Comparison of ENCODE assay signal across 16 mouse cellular contexts in genomic region chr19:29500333-29500732, GRCm38 (mm10). TPM values are rescaled to one million over a fixed set of nuclear protein-coding genes. Genes with fewer than 3 reads are reported as not detected.
DNase-seq lines count a peak whose midpoint lies in the region; ATAC-seq and TF ChIP-seq lines count a peak whose summit lies in the region.
"Had no signal": no experiment of that assay in that cellular context is flagged by ENCODE, and none has a peak within 500 bp of the region (broad histone marks: within the 10 kb centered on the region; RNA-seq: fewer than 3 reads in every experiment).

No protein-coding gene starts in this region.

- WGBS in lung, postnatal 0 days = 75% methylated on average over 1 of the region's 1 CpGs
- 78% methylated on average over 1 of the region's 1 CpGs for WGBS in liver, embryonic 12.5 days (ENCODE audit: insufficient replicate concordance)

- no peak overlapping the region for H3K4me3 ChIP-seq in lung, postnatal 0 days (ENCODE audit: low read depth, low read length)
- H3K4me3 ChIP-seq in liver, embryonic 12.5 days = no peak overlapping the region
- H3K4me3 ChIP-seq: hindbrain, embryonic 15.5 days had no signal

- TF ChIP-seq EP300 in lung, postnatal 0 days (IDR thresholded peaks at IDR 0.05) = peak; percentile 38; the same call in 1 of the 2 replicates

- DNase-seq in lung, postnatal 0 days (ENCODE audit: low spot score) = peak; percentile 28
- no peak for DNase-seq in lung, postnatal 10 days
- peak; percentile 49 for DNase-seq in gonadal fat pad, adult 2 months (ENCODE audit: low read depth)
- no peak for DNase-seq in Muller cell, postnatal 12 days (ENCODE audit: inconsistent ontology term)
- DNase-seq: adrenal gland, adult 2 months; cerebellum, adult 18-20 months; cerebellum, adult 9-10 months; forebrain, postnatal 0 days; gastrocnemius, postnatal 25 days had no signal

- no peak overlapping the region for H3K27ac ChIP-seq in lung, postnatal 0 days (ENCODE audit: low read length)
- H3K27ac ChIP-seq in liver, embryonic 12.5 days = no peak overlapping the region
- H3K27ac ChIP-seq: hindbrain, embryonic 12.5 days; hindbrain, embryonic 15.5 days had no signal

- ATAC-seq in lung, postnatal 0 days = no peak
- 0 out of 2 replicates have a peak, but pooled peaks have one; percentile 17 for ATAC-seq in megakaryocyte progenitor cell, adult 5-6 weeks (replicated peaks; ENCODE audit: poor library complexity)
- ATAC-seq in liver, embryonic 12.5 days = no peak
- no peak for ATAC-seq in inflammation-experienced regulatory T-cells, adult 6 months

- H3K36me3 ChIP-seq in lung, postnatal 0 days (ENCODE audit: insufficient read depth, low read length) = no peaks in the 10 kb centered on the region
- no peaks in the 10 kb centered on the region for H3K36me3 ChIP-seq in liver, embryonic 12.5 days
- H3K36me3 ChIP-seq: G1E; hindbrain, embryonic 12.5 days; hindbrain, embryonic 15.5 days had no signal

- H3K9ac ChIP-seq in lung, postnatal 0 days (replicated peaks; ENCODE audit: low read depth) = no peak overlapping the region
- H3K9ac ChIP-seq in liver, embryonic 12.5 days = no peak overlapping the region
- H3K9ac ChIP-seq: forebrain, postnatal 0 days; hindbrain, embryonic 12.5 days; hindbrain, embryonic 15.5 days had no signal

- no peak overlapping the region for H3K4me2 ChIP-seq in lung, postnatal 0 days (replicated peaks; ENCODE audit: low read depth, low read length)
- no peak overlapping the region for H3K4me2 ChIP-seq in liver, embryonic 12.5 days

- no peaks in the 10 kb centered on the region for H3K27me3 ChIP-seq in lung, postnatal 0 days (replicated peaks; ENCODE audit: insufficient read depth, low read length)
- H3K27me3 ChIP-seq in liver, embryonic 12.5 days (replicated peaks) = no peaks in the 10 kb centered on the region
- H3K27me3 ChIP-seq: CH12.LX; hindbrain, embryonic 12.5 days; hindbrain, embryonic 15.5 days had no signal

- H3K4me1 ChIP-seq in lung, postnatal 0 days (ENCODE audit: insufficient read depth, low read depth, low read length) = no peaks in the 10 kb centered on the region; the same call in 1 of the 2 replicates
- peaks cover 47% of the 10 kb centered on the region for H3K4me1 ChIP-seq in liver, embryonic 12.5 days
- H3K4me1 ChIP-seq: hindbrain, embryonic 12.5 days had no signal

- TF ChIP-seq CTCF in lung, postnatal 0 days (IDR thresholded peaks at IDR 0.05) = no peak

- no peaks in the 10 kb centered on the region for H3K9me3 ChIP-seq in lung, postnatal 0 days (ENCODE audit: low read length)
- H3K9me3 ChIP-seq in liver, embryonic 12.5 days (replicated peaks) = no peaks in the 10 kb centered on the region
- H3K9me3 ChIP-seq: G1E; hindbrain, embryonic 12.5 days; hindbrain, embryonic 15.5 days had no signal

RNA-seq across cellular contexts. Expression of gene Ric1, which starts 21.7 kb away (rescaled TPM):
- polyA plus RNA-seq in lung, postnatal 0 days (2015; fragmentation: Nextera tagmentation; extraction: Ambion mirVana) = 17.7 and 18.6 TPM in 2 replicates
- polyA plus RNA-seq in gonadal fat pad, adult 2 months (2012; rRNA removed) = 16.9 and 17.6 TPM in 2 replicates
- total RNA-seq in megakaryocyte progenitor cell, adult 5-6 weeks (2015) = 14.1 and 19.0 TPM in 2 replicates
- total RNA-seq in megakaryocyte progenitor cell, adult 5-6 weeks (2017) = 20.5 and 21.6 TPM in 2 replicates
- 4.9 and 5.8 TPM in 2 replicates for polyA plus RNA-seq in liver, embryonic 12.5 days (2016; fragmentation: Nextera tagmentation; extraction: Ambion mirVana)
- 10 to 100 TPM; 11.8 to 16.6 (median 13.1) TPM for polyA plus RNA-seq in inflammation-experienced regulatory T-cells, adult 6 months (2017; shearing (Covaris generic))

Comparison
In these comparisons a context has a peak if more than half of its experiments do, and no peak if none do; other contexts are left out.
1. DNase-seq: peak in lung, postnatal 0 days (single experiment) and gonadal fat pad, adult 2 months (single experiment); none in lung, postnatal 10 days (single experiment) and Muller cell, postnatal 12 days (single experiment).